Mouse (Mus musculus) midbrain, embryonic 11.5 days (tissue): ENCODE data around the gene Hmcn1. TPM values are rescaled to one million over a fixed set of nuclear protein-coding genes. Genes with fewer than 3 reads are reported as not detected.

ENCODE experiments used
- ATAC-seq: fragments of 200-750 bp; cut with Nextera tagmentation; 2 replicates; pipeline ENCODE4 v1.8.0; 2017; ENCODE audit warnings: moderate TSS enrichment, moderate library complexity; ENCODE audit not compliant: low FRiP score
- DNase-seq: peaks from one replicate; pipeline ENCODE4 v3.0.0; 2015; ENCODE audit warnings: low spot score; ENCODE audit errors: missing footprints
- H3K27ac ChIP-seq: fragments of 300-500 bp; sonication (generic); 2 replicates; pipeline ENCODE4 v1.5.1; 2014; ENCODE audit warnings: low read depth, low read length
- H3K27me3 ChIP-seq: fragments of 300-500 bp; sonication (generic); 2 replicates; pipeline ENCODE4 v1.6.1; 2014; ENCODE audit warnings: mild to moderate bottlenecking, low read length, moderate library complexity, mixed read lengths; ENCODE audit not compliant: control insufficient read depth, insufficient read depth
- H3K36me3 ChIP-seq: fragments of 300-500 bp; sonication (generic); 2 replicates; pipeline ENCODE4 v1.6.1; 2014; ENCODE audit warnings: mild to moderate bottlenecking, low read length, moderate library complexity, mixed read lengths; ENCODE audit not compliant: control insufficient read depth, insufficient read depth
- H3K4me1 ChIP-seq: fragments of 300-500 bp; sonication (generic); 2 replicates; pipeline ENCODE4 v1.6.1; 2014; ENCODE audit warnings: low read length; ENCODE audit not compliant: control insufficient read depth, insufficient read depth
- H3K4me2 ChIP-seq: fragments of 300-500 bp; sonication (generic); 2 replicates; pipeline ENCODE4 v1.6.1; 2014; ENCODE audit warnings: mild to moderate bottlenecking, moderate library complexity
- H3K4me3 ChIP-seq: fragments of 300-500 bp; sonication (generic); 2 replicates; pipeline ENCODE4 v1.5.1; 2014; ENCODE audit warnings: low read depth, low read length
- H3K9ac ChIP-seq: fragments of 300-500 bp; sonication (generic); 2 replicates; pipeline ENCODE4 v1.6.1; 2014; ENCODE audit warnings: low read length
- H3K9me3 ChIP-seq: fragments of 300-500 bp; sonication (generic); 2 replicates; pipeline ENCODE4 v1.6.1; 2016; ENCODE audit warnings: low read length; ENCODE audit not compliant: control insufficient read depth
- WGBS: fragments of 180-500 bp; shearing (Covaris S2); extraction: QIAGEN DNeasy Blood & Tissue Kit; methylation state at CpG from one replicate; pipeline ENCODE4 v1.1.7; 2014; 5-methylcytosine and 5-hydroxymethylcytosine counted together
- polyA plus RNA-seq: library from polyadenylated mRNA; unstranded; fragments of >200 nt; fragmentation: Nextera tagmentation; extraction: Ambion mirVana; gene quantifications from 2 replicates; pipeline ENCODE4 v1.2.1, GENCODE M21; 2014

Hmcn1 gene
- polyA plus RNA-seq, 1 experiment from 2014 or later: 6.0 TPM

DNA sequence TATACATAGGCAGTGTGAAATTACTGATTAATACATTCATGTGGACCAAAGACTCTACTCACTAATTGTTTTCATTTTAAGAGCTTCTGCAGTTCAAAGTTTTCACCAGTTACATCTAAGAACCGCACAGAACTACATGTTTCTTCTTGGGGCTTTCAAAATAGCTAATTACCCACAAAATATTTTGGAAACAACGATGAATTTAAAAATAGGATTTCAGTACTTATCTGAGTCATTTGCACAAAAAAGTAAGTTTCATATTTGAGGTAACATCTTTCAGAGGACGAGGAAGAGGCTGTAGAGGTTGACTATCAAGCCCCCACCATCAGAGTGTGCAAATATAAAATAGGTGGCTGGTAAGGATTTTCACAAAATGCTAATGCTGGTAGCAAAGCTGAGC lies 295.5 kb downstream of the Hmcn1 start:
- H3K9ac ChIP-seq: no peak overlapping the region
- H3K27ac ChIP-seq: no peak overlapping the region
- no peak for ATAC-seq
- no peaks in the 10 kb centered on the region for H3K9me3 ChIP-seq
- no peaks in the 10 kb centered on the region for H3K4me1 ChIP-seq
- H3K27me3 ChIP-seq: no peaks in the 10 kb centered on the region
- no peaks in the 10 kb centered on the region for H3K36me3 ChIP-seq
- no peak overlapping the region for H3K4me3 ChIP-seq
- H3K4me2 ChIP-seq: no peak overlapping the region
- 88% methylated on average over 3 of the region's 3 CpGs for WGBS
- no peak for DNase-seq

DNA sequence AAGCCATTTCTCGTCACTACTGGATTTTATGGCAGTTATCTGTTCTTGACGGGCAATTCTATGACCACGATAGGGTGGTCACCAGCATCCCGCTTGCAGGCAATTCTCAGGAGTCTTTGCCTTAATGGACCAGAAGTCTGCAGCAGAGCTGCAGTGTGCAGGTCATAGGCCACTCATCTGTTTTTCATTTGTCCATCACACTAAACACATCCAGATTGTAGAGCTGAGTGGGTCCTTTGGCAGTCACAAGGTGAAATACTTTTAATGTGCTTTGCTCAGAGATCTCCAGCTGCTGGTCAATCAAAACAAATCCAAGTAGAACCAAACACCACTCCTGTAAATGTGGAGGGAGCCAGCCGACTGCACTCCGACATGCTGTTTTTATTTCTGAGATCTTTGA lies 311.2 kb downstream of the Hmcn1 start:
- 86% methylated on average over 6 of the region's 6 CpGs for WGBS
- no peak overlapping the region for H3K27ac ChIP-seq
- no peak overlapping the region for H3K4me2 ChIP-seq
- no peak for ATAC-seq
- no peak overlapping the region for H3K9ac ChIP-seq
- no peak overlapping the region for H3K4me3 ChIP-seq
- no peaks in the 10 kb centered on the region for H3K9me3 ChIP-seq
- no peak for DNase-seq
- no peaks in the 10 kb centered on the region for H3K27me3 ChIP-seq
- no peaks in the 10 kb centered on the region for H3K4me1 ChIP-seq
- no peaks in the 10 kb centered on the region for H3K36me3 ChIP-seq

DNA sequence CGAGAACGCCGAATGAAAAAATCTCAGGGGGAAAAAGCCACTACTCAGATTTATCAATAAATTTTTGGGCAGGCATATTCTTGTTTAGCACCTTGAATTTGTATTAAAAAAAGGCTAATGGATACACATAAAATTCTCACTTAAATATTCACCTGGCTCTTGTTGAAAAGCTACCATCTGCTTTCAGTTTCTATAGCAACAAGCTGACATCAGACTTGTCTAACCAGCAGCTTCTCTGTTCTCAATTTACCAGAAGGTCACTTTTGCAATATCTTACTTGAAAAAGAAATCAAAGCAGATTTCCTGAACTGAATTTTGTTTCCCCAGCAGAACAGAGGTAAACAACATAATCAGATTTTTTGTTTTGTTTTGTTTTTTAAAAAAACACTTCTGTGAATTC lies 311.8 kb downstream of the Hmcn1 start:
- Histone ChIP-seq H3K36me3 (no peaks in the 10 kb centered on the region), H3K9me3 (no peaks in the 10 kb centered on the region), H3K27me3 (no peaks in the 10 kb centered on the region), H3K4me2 (no peak overlapping the region), H3K4me1 (no peaks in the 10 kb centered on the region), H3K9ac (no peak overlapping the region), H3K27ac (no peak overlapping the region), H3K4me3 (no peak overlapping the region)
- DNase-seq (no peak), ATAC-seq (no peak)
- 91% methylated on average over 3 of the region's 3 CpGs for WGBS

DNA sequence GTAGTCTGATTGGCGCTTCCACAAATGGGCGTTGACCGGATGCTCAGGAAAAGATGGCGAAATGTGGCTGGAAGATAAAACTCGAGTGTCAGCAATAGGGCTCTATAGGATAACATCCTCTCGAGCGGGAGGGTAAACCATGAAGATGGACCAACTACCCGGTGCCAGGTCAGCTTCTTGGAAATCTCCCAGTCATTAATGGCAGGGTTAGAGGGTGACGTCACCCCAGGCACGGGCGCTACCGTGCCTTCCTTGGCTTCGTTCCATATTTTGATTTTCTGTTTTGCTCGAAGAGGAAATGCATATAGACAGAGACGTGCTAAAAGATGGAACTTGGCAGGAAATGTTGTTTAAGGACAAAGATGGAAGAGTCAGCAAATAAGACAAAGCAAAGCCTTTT lies 312.2 kb downstream of the Hmcn1 start:
- 88% methylated on average over 15 of the region's 15 CpGs for WGBS
- H3K4me3 ChIP-seq: no peak overlapping the region
- H3K9ac ChIP-seq: no peak overlapping the region
- H3K9me3 ChIP-seq: no peaks in the 10 kb centered on the region
- H3K4me1 ChIP-seq: no peaks in the 10 kb centered on the region
- ATAC-seq (no peak), DNase-seq (no peak)
- no peak overlapping the region for H3K4me2 ChIP-seq
- no peak overlapping the region for H3K27ac ChIP-seq
- H3K27me3 ChIP-seq: no peaks in the 10 kb centered on the region
- no peaks in the 10 kb centered on the region for H3K36me3 ChIP-seq

- Histone ChIP-seq H3K4me2 (no peak overlapping the region), H3K9me3 (no peaks in the 10 kb centered on the region), H3K4me3 (no peak overlapping the region), H3K9ac (no peak overlapping the region), H3K36me3 (no peaks in the 10 kb centered on the region), H3K27ac (no peak overlapping the region), H3K4me1 (no peaks in the 10 kb centered on the region), H3K27me3 (no peaks in the 10 kb centered on the region)
- ATAC-seq: no peak
- WGBS: 89% methylated on average over 4 of the region's 4 CpGs
- no peak for DNase-seq
Measured at GRCm38 (mm10) chr1:150680345-150680744, 312.9 kb downstream of the Hmcn1 start.

- Histone ChIP-seq H3K4me1 (no peaks in the 10 kb centered on the region), H3K9me3 (no peaks in the 10 kb centered on the region), H3K4me3 (no peak overlapping the region), H3K27ac (no peak overlapping the region), H3K36me3 (no peaks in the 10 kb centered on the region), H3K27me3 (no peaks in the 10 kb centered on the region), H3K4me2 (no peak overlapping the region), H3K9ac (no peak overlapping the region)
- DNase-seq (no peak), ATAC-seq (no peak)
- 90% methylated on average over 1 of the region's 1 CpGs for WGBS
Measured at GRCm38 (mm10) chr1:150645314-150645713, 347.9 kb downstream of the Hmcn1 start.

DNA sequence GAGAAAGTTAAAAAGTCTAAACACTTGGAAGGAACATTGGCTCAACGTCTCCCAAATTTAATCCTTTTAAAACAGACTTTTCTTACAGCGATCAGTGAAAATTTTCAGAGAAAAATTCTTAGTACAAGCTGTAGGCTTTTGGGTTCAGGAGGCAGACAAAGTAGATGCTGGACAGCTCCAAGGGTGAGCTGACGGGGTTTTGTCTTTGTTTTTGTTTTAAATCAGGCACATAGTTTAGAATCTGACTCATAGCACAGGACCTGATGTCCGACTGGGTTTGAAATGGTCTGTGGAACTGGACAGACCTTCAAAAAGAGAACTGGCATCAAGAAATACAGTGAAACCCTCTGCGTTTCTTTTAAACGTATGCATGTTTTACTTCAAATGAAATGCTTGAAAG lies 353.7 kb downstream of the Hmcn1 start:
- H3K9ac ChIP-seq: no peak overlapping the region
- DNase-seq: no peak
- 61% methylated on average over 6 of the region's 6 CpGs for WGBS
- H3K27me3 ChIP-seq: no peaks in the 10 kb centered on the region
- H3K4me2 ChIP-seq: no peak overlapping the region
- ATAC-seq: no peak
- H3K4me1 ChIP-seq: no peaks in the 10 kb centered on the region
- no peaks in the 10 kb centered on the region for H3K36me3 ChIP-seq
- H3K9me3 ChIP-seq: no peaks in the 10 kb centered on the region
- no peak overlapping the region for H3K27ac ChIP-seq
- no peak overlapping the region for H3K4me3 ChIP-seq

DNA sequence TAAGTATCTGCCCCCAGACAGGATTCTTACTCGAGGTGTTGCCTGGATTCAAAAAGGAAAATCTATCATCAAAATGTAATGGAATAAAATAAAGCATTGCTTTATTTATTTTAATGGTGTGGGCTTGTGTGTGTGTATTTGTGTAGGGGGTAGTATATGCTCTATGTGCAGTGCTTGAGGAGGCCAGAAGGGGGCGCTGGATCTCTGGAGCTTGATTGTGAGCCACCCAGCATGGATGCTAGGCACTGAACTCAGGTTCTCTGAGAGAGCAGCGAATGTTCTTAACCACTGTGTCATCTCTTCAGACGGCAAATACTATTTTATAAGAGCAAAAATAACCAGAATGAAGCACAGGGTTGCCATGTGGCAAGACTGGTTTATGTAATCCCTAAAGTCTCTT lies 360.7 kb downstream of the Hmcn1 start:
- Histone ChIP-seq H3K9me3 (no peaks in the 10 kb centered on the region), H3K4me1 (no peaks in the 10 kb centered on the region), H3K4me3 (no peak overlapping the region), H3K36me3 (no peaks in the 10 kb centered on the region), H3K4me2 (no peak overlapping the region), H3K27me3 (no peaks in the 10 kb centered on the region), H3K9ac (no peak overlapping the region), H3K27ac (no peak overlapping the region)
- no peak for ATAC-seq
- 73% methylated on average over 4 of the region's 4 CpGs for WGBS
- no peak for DNase-seq

GRCm38 (mm10) chr1:150631856-150632171 lies 361.4 kb downstream of the Hmcn1 start:
- no peak for DNase-seq
- no peak for ATAC-seq
- Histone ChIP-seq H3K4me2 (no peak overlapping the region), H3K4me1 (no peaks in the 10 kb centered on the region), H3K4me3 (no peak overlapping the region), H3K36me3 (no peaks in the 10 kb centered on the region), H3K9ac (no peak overlapping the region), H3K27me3 (no peaks in the 10 kb centered on the region), H3K9me3 (no peaks in the 10 kb centered on the region), H3K27ac (no peak overlapping the region)
- 88% methylated on average over 3 of the region's 3 CpGs for WGBS
